Mouse (Mus musculus) R1 (cell line): ENCODE measurements around the gene Uaca.

Source experiments
- DNase-seq: peaks from one replicate; pipeline ENCODE4 v3.0.0-alpha.2; 2018; ENCODE audit warnings: low read depth, low spot score

Gene Uaca

DNA sequence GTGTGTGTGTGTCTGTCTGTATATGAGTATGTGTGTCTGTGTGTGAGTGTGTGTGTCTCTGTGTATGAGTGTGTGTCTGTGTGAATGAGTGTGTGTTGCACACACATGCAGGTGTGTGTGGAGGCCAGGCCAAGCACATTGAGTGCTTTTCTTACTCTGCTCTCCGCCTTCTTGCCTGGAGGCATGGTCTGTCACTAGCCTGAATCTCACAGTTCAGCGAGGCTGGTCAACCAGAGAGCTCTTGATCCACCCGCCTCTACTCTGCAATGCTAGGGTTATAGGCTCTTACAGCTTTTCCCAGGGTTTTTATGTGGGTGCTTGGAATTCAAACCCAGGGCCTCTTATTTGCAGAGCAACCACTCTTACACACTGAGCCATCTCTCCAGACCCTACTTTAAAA lies 84.3 kb downstream of the Uaca start:
- no peak for DNase-seq

DNA sequence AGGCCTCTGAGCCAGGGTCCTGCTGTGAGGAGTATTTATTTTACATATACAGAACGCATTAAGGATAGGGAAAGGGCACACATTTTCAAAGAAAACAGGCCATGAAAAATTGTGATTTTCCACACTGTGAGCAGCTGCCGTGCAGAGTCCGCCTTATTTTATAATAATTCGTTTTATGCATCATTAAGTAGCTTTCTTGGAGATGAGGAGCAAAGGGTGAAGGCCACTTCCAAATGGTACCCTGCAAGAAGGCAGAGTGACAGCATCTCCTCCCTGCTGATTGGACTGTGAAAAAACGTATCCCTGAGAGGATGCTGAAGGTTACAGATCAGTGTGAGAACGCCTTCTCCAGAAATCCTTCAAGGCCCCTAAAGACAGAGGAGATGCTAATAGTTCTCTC lies 90.8 kb downstream of the Uaca start:
- no peak for DNase-seq

DNA sequence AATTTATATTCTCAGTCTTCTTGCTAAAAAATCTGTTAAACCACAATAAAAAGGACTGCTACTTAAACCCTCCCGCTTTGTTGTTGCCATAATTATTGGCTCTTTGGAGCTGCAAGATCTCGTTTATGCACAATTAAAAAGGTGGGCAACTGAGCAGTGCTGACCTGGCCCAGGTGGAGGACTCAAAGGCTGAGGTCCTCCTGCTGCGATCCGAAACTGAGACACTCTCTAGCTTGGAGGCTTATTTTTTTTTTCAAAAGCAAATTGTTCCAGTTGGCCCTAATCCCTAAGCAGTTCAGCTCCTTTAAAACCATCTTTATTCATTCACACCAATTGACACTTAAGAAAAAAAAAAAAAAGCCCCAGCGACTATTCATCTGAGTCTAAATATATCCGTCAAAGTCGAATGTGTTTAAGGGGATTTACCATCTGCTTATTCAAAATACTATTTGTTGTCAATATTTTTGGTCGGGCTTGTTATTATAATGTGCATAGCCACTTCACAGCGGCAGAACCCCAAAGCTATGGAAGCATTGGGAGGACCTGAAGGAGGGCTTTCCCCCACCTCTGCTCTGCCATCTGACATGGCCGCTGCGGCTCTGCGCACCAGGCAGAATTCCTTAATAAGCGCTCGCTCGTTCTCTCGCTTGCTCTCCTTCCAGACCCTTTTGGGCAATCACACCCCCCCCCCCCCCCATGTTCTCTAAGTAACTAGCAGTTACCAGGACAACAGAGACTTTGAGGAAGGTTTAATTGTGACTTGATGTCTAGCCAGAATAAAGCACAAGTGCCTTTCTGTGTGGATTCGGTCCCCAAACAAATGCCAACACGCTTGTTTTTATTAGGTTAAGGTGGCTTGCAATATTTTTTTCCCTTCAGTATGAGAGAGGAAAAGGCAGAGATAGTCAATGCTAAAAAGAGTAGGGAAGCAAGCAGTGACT lies 92.4 kb downstream of the Uaca start:
- no peak for DNase-seq

DNA sequence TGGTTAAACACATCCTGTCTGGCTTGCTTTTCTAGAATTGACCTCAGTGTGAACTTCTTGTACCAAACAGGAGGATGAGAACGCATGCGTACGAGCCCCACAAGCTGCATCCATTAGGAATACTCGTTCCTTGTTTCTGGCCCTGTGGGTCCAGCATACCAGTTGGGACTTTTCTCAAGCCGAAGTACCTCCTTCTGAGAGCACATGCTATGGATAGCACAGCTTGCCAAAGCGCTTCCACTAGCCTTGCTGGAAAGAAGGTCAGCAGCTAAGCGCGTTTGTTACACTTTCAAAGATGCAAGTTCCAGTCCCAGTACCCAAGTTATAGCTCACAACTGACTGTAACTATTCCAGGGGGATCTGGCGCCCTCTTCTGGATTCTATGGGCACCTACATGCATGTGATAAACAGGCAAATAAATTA lies 93.1 kb downstream of the Uaca start:
- peak; percentile 48 for DNase-seq

DNA sequence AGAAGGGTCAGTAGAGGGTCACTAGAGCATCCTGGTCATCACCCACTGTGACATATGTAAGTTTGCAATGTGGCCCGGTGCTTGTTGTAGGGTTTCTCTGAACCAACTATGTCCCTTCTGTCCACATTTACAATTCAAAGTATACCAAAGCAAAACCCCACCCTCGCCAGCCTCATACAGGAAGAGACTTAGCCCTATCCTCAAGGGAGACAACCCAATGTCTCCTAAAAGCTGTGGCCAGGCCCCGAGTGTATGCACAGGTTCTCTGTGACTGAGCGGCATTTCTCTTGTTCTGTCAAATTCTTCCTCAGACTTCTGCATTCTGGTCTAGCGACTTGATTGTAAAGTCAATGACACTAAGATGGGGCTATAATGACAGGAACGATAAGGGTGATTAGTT lies 99.2 kb downstream of the Uaca start:
- DNase-seq: no peak

DNA sequence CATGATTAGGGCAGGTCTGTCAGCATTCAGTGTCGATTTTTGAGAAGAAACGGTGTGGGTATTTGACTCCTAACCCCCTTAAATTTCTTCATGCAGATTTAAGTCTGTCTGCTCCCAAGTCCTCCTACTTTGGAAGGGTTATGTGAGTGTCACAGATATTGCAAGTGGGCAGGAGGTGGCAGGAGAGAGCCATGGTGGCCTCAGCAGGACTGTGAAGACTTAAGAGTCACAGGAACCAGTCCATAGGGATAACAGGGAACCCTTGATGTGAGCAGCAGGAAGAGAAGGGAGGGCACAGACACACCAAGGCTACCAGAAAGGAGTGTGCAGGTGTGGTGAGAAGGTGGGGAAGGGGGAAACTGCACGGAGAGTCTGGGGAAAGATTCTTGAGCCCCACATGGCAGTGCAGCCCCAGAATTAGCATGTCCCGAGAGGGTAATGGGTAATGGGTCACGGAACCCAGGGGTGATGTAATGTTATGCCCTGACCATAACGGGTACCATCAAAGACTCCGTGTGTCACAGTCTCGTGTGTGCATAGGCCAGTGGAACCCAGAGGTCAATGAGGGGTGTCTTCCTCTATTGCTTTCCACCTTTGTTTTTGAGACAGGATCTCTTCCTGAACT lies 101.3 kb downstream of the Uaca start:
- DNase-seq: no peak

DNA sequence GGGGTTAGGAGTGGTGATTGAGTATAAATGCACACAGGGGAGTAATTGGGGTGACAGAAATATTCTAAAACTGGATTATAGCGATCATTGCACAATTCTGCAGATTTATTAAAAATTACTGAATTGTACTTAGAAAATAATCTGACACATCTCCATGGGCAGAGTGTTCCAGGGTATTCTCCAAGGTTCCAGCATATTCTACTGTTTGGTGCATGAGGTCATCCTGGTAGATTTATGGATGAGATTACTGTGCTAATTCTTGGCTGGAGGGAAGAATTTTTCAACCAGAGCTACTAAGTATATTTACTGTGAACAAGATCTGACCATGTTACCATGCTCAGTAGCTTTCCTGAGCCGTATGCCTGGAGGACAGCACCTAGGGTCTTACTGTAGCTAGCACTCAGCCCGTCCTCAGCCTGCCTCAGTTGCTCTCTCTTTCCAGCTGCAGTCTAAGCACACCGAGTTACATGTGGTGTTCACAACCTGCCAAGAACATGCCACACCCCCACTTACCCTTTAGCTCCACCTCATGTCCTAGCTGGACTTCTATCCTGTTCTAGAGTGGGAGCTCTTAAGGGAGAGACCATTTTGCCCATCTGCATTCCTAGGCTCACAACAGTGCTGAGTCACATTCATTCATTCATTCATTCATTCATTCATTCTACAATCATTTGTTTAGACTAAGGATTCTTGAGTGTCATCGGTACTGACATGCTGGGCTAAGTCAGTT lies 104.1 kb downstream of the Uaca start:
- no peak for DNase-seq

DNA sequence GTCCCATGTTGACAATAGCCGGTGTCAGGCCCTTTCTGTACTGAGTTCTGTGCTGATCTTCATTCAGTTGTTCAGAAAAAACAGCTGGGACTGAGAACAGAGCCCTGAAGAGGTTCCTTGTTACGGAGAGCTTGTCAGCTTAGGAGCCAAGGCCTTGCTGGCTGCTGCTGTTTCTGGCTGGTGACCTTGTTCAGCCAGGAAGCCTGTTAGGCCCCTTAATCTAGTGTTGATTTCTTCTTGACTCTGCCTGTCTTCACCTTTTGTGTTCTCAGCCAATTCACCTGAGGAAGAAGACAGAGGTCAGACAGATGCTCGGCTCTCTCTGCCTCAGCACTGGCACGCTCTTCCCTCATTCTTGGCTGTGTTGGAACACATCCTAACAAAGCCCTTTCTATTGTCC lies 104.9 kb downstream of the Uaca start:
- no peak for DNase-seq

DNA sequence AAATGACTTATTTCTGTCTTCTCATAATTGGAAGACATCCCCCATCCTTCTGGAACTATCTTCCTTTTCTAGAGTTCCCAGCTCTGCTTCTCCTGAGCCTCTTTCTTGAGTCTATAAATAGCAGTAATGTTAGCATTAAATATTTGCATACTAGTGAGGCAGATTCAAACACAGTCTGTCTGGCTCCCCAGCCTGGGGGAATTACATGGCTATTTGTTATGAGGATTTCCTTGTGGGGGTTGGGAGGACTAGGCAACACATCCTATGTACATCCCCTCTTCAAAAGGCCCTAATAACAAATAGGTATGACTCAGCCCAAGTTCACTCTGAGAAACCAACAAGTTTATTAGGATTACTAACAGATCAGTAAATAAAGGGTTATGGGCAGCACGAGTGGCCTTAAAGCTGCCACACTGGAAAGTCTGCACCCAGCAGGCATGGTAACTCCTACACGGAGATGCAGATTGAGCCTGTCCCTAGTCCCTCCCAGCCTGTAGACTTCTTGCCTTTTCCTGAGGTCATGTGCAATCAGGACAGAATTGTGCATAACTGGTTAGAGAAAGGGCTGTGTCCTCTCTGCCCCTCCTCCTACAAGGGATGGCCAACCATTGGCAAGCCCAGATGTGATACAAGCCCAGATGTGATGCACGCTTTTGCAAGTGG lies 105.6 kb downstream of the Uaca start:
- no peak for DNase-seq

DNA sequence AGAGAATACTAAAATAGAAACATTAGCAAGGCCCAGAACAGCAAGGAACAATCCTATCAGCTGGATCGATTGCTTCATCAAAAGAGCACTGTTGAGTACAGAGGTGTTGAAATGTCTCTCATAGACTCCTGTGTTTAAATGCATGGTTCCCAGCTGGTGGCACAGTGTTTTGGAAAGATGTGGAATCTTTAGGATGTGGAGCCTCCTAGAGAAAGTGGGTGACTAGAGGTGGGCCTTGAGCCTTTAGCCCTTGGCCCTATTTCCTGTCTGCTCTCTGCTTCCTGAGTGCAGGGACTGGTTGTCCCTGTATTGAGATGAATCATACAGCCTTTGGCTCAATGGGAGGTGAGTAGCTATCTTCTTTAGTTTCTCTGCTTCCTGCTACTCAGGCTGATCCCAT lies 117.9 kb downstream of the Uaca start:
- no peak for DNase-seq

DNA sequence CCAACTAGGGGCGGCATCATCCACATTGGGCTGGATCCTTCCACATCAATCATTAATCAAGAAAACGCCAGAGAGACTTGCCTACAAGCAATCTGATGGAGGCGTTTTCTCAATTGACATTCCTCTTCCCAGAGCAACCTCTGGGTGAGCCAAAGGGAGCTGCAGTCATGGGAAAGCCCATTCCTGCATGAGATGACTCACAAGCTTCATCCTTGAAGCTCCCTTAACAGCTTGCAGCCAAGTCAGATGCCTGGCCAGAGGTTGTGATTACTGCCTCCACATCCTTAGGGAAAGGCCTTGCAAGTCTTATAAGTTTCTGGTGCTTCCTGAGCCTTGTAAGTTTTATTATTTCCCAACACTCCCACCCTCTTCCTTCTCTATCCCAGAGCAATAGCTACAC lies 119.3 kb downstream of the Uaca start:
- DNase-seq: no peak

DNA sequence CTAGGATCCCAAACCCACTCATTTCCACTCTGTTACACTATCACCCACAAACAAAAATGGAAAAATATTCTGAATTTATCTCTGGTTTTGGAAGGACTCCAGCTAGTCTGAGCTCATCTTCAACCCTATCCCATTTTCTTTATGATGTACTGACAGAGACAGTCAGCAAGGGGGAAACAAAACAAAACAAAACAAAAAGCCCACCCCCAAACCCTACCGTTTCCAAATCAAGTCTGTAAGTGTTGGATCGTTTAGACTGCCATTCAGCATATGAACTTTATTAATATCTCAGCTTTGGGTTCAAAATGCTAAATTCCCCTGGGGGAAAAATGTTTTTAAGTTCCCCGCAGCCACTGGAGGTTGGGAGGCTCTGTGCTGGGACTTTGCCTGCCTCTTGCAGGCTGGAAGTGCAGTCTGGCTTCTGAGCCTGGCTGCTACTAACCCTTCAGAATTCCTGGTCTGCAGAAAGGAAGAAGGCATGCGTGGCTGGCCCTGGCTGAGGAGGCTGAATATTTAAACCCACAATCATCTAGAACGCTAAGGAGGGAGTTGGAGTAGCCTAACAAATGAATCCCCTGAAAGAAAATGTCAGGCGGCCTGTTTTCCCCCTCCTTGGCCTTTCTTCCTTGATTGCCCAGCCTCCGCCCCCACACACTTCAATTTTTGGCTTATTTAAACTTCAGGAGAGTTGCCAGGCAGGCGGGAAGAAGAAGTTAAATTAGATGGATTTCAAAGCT lies 125.8 kb downstream of the Uaca start:
- DNase-seq: no peak

DNA sequence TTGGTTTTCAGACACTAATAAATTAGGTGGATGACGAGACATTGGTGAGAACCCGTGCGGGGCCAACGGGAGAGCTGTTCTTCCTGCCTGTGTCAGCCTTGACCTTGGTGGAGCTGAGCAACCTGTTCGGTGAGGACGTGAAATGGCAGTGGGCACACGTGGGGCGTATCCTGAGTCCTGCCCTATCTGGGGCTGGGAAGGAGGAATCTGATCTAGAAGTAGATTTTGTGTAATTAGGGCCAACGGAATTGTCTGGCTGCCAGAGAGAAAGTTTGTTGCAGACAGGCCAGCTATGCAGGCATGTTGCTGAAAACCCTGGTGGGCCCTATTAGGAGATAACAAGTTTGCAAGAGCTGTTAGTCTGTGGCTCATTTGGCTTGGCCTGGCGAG lies 126.3 kb downstream of the Uaca start:
- no peak for DNase-seq

DNA sequence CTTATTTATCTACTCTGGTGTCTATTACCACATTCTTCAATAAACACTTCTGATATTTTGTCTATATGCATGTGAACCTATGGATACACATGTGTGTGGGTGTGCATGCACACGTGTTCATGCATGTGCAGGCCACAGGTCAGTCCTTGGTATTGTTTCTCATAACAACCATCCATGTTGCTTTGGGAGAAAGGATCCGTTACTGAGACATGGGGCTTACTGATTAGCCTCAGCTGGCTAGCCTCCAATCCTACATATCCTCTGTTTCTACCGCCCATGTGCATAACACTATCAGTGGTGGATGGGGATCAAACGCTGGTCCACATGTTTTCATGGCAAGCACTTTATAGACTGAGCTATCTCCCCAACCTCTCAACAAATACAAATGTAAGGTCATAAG lies 126.9 kb downstream of the Uaca start:
- DNase-seq: no peak

DNA sequence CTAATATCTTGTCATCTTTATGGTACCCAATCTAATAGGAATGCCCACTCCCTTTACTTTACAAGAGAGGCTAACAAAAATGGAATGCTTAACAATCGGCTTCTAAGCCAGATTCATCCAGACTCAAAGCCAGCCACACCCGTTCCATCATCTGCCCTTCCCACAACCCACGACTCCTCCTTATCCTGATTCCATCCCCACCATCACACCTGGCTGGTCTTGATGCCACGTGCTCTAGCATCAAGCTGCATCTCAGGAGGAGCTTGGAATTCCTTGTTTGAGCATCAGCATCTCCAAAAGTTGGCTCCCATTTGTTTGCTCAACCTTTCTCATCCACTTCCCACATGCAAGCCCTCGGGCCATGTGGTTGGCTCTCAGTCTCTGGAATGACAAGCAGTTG lies 127.5 kb downstream of the Uaca start:
- DNase-seq: peak; percentile 23

DNA sequence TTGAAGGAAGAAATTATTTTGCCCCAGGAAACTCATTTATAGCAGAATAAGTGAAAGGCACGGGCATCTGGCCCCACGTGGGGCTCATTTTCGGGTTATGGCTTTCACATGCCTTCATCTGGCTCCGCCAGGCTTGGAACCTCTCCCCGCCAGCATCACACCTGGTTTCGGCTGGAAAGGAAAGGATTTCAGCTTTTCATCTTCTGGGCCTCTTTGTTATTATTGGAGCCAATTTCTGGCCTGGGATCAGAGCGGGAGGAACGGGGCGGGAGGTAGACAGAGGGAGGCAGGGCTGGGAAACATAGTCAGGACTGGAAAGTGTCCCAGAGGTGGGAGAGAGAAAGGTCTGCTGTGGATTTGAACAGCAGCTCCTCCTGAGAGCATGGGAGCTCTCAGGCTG lies 132.0 kb downstream of the Uaca start:
- DNase-seq: no peak

DNA sequence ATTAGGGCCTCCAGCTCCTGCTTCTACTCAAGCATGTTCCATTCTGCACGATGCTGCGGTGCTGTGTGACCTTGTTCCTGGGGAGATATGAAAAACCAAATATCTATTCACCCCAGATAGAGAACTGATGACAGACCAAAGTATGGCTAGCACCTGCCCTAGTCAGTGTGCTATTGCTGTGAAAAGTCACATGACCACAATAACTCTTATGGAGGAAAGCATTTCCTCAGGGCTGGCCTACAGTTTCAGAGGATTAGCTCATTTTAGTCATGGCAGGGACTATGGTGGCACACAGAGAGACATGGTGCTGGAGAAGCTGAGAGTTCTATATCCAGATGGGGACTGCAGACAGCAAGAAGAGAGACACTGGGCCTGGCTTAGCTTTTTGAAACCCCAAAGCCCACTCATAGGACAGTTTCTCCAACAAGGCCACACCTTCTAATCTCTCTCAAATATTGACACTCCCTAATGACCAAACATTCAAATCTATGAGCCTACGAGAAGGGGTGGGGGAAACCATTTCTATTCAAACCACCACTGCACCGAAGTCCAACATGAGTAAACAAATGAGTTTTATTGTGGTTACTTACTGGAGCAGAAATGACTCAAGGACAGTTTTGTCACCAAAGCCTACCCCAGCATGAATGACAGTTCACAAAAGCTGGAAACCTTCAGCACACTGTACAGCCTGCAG lies 135.1 kb downstream of the Uaca start:
- no peak for DNase-seq
